Mouse (Mus musculus): ENCODE results near the gene Nfe2l2. TPM values are rescaled to one million over a fixed set of nuclear protein-coding genes. Genes with fewer than 3 reads are reported as not detected.
"Not testable (repeated sequence)": the region's sequence is repeated elsewhere in the genome, so short reads cannot be mapped to it uniquely, and the experiment has no call there.

Gene Nfe2l2
- total RNA-seq, 2 experiments from 2014 or later: 53.2 to 54.5 TPM

- no peak for DNase-seq
Measured at GRCm38 (mm10) chr2:75643950-75644349, 60.5 kb downstream of the Nfe2l2 start.

- peak; percentile 46 for DNase-seq
Measured at GRCm38 (mm10) chr2:75642795-75643550, 61.5 kb downstream of the Nfe2l2 start.

- DNase-seq: not testable (repeated sequence)
Measured at GRCm38 (mm10) chr2:75642312-75642711, 62.1 kb downstream of the Nfe2l2 start.

GRCm38 (mm10) chr2:75639535-75639934 is 64.9 kb downstream of the Nfe2l2 start:
- DNase-seq: not testable (repeated sequence)

- DNase-seq: not testable (repeated sequence)
Measured at GRCm38 (mm10) chr2:75637822-75638221, 66.6 kb downstream of the Nfe2l2 start.

- DNase-seq: no peak
Measured at GRCm38 (mm10) chr2:75637361-75637760, 67.1 kb downstream of the Nfe2l2 start.

GRCm38 (mm10) chr2:75637055-75637304 is 67.5 kb downstream of the Nfe2l2 start:
- DNase-seq: not testable (repeated sequence)

- peak; percentile 46 for DNase-seq
Measured at GRCm38 (mm10) chr2:75636261-75637054, 68.0 kb downstream of the Nfe2l2 start.

- not testable (repeated sequence) for DNase-seq
Measured at GRCm38 (mm10) chr2:75634431-75634830, 70.0 kb downstream of the Nfe2l2 start.

GRCm38 (mm10) chr2:75633784-75634183 is 70.7 kb downstream of the Nfe2l2 start:
- no peak for DNase-seq

- DNase-seq: no peak
Measured at GRCm38 (mm10) chr2:75633381-75633780, 71.1 kb downstream of the Nfe2l2 start.

- no peak for DNase-seq
Measured at GRCm38 (mm10) chr2:75632721-75633181, 71.7 kb downstream of the Nfe2l2 start.

- no peak for DNase-seq
Measured at GRCm38 (mm10) chr2:75632043-75632442, 72.4 kb downstream of the Nfe2l2 start.

GRCm38 (mm10) chr2:75631421-75631820 is 73.0 kb downstream of the Nfe2l2 start:
- DNase-seq: no peak

- DNase-seq: no peak
Measured at GRCm38 (mm10) chr2:75628487-75628886, 76.0 kb downstream of the Nfe2l2 start.

- no peak for DNase-seq
Measured at GRCm38 (mm10) chr2:75626597-75627440, 77.6 kb downstream of the Nfe2l2 start.

Small RNAs within 50 kb of the gene (microRNA-seq; reads per million reads assigned to microRNA genes)
- 0 reads per million in 2 experiments for gene Gm24574

Other genes starting within 250 kb of the Nfe2l2 start
- gene Hnrnpa3, start 45.4 kb downstream of the Nfe2l2 start, total RNA-seq (2021): 100 to 1,000 TPM; 504 to 509 TPM
- 10 to 100 TPM; 49.4 to 57.1 TPM for gene Agps, start 127.5 kb upstream of the Nfe2l2 start, total RNA-seq (2021)
- 1 to 10 TPM; 8.0 to 8.6 TPM for gene Ttc30b, start 233.9 kb upstream of the Nfe2l2 start, total RNA-seq (2021)